Mouse (Mus musculus) CH12.LX (cell line): ENCODE data around the gene Slc22a14. TPM values are rescaled to one million over a fixed set of nuclear protein-coding genes. Genes with fewer than 3 reads are reported as not detected.

ENCODE experiments used
- DNase-seq: peaks from one replicate; pipeline ENCODE4 v3.0.0-alpha.2; 2013; ENCODE audit errors: extremely low read depth
- H3K27ac ChIP-seq: 2 replicates; pipeline ENCODE4 v1.5.1; 2012; ENCODE audit warnings: low read depth, mild to moderate bottlenecking, control low read depth, moderate library complexity; ENCODE audit not compliant: insufficient read depth
- H3K27me3 ChIP-seq: replicated peaks from 2 replicates; pipeline ENCODE3; 2012; ENCODE audit warnings: inconsistent platforms
- H3K36me3 ChIP-seq, 2 experiments: replicated peaks in 1 of 2; 2 replicates each; pipeline versions ENCODE3 to v1.6.1; 2012; ENCODE audit warnings: inconsistent platforms in 1 of 2, low read length in 1 of 2, mild to moderate bottlenecking in 1 of 2, mixed read lengths in 1 of 2, moderate library complexity in 1 of 2; ENCODE audit not compliant: control insufficient read depth in 1 of 2, insufficient read depth in 1 of 2
- H3K4me1 ChIP-seq, 2 experiments: 2 replicates each; pipeline ENCODE4 v1.6.1; 2012; ENCODE audit warnings: inconsistent platforms in 1 of 2, moderate library complexity in 1 of 2; ENCODE audit not compliant: insufficient read depth in 2 of 2, control insufficient read depth in 1 of 2
- H3K4me2 ChIP-seq: 2 replicates; pipeline ENCODE4 v1.6.1; 2012; ENCODE audit warnings: low read depth, mild to moderate bottlenecking, control low read depth; ENCODE audit not compliant: poor library complexity, insufficient read depth, severe bottlenecking
- H3K4me3 ChIP-seq, 3 experiments: fragments of 150-350 bp in 1 of 3; sonication (generic) in 1 of 3; replicated peaks in 1 of 3; 2 replicates each; pipeline versions ENCODE3 to v1.5.1; 2011 to 2012; ENCODE audit warnings: low read depth in 2 of 3, low read length in 2 of 3, mild to moderate bottlenecking in 2 of 3, moderate library complexity in 2 of 3, control low read depth in 1 of 3, improper control_type of control experiment in 1 of 3, inconsistent platforms in 1 of 3, mixed read lengths in 1 of 3; ENCODE audit not compliant: poor library complexity in 1 of 3
- H3K79me2 ChIP-seq: replicated peaks from 2 replicates; pipeline ENCODE4 v1.6.1; 2012; ENCODE audit warnings: mild to moderate bottlenecking, moderate library complexity; ENCODE audit not compliant: control insufficient read depth, poor library complexity, insufficient read depth, severe bottlenecking; ENCODE audit errors: extremely low read depth
- H3K9ac ChIP-seq: 2 replicates; pipeline ENCODE4 v1.6.1; 2012; ENCODE audit warnings: low read depth, mild to moderate bottlenecking, control low read depth, moderate library complexity; ENCODE audit not compliant: insufficient read depth
- H3K9me3 ChIP-seq: replicated peaks from 2 replicates; pipeline ENCODE3; 2012; ENCODE audit warnings: low read length, inconsistent platforms, mixed read lengths
- CTCF ChIP-seq, 2 experiments: IDR thresholded peaks in 1 of 2; conservative IDR thresholded peaks in 1 of 2; 2 replicates each; pipeline ENCODE4 v1.5.1; 2011 to 2012; ENCODE audit warnings: low read depth in 2 of 2, low read length in 2 of 2, improper control_type of control experiment in 1 of 2, inconsistent platforms in 1 of 2, mild to moderate bottlenecking in 1 of 2, moderate library complexity in 1 of 2
- ELF1 ChIP-seq: IDR thresholded peaks from 2 replicates; pipeline ENCODE4 v1.6.1; 2014; ENCODE audit warnings: low read depth, mild to moderate bottlenecking, inconsistent platforms, low read length, improper control_type of control experiment
- EP300 ChIP-seq: IDR thresholded peaks from 2 replicates; pipeline ENCODE4 v1.6.1; 2011; ENCODE audit warnings: low read length, improper control_type of control experiment
- ETS1 ChIP-seq: conservative IDR thresholded peaks from 2 replicates; pipeline ENCODE4 v1.6.1; 2012; ENCODE audit warnings: low read depth, mild to moderate bottlenecking, inconsistent platforms, low read length, improper control_type of control experiment, moderate library complexity
- HCFC1 ChIP-seq: IDR thresholded peaks from 2 replicates; pipeline ENCODE4 v1.6.1; 2012; ENCODE audit warnings: low read depth, mild to moderate bottlenecking, inconsistent platforms, low read length, improper control_type of control experiment
- IRF4 ChIP-seq: IDR thresholded peaks from 2 replicates; pipeline ENCODE4 v1.6.1; 2014; ENCODE audit warnings: low read depth, mild to moderate bottlenecking, inconsistent platforms, low read length, improper control_type of control experiment
- KAT2A ChIP-seq: IDR thresholded peaks from 2 replicates; pipeline ENCODE4 v1.6.1; 2012; ENCODE audit warnings: low read length, improper control_type of control experiment, inconsistent platforms; ENCODE audit not compliant: insufficient replicate concordance
- MAFK ChIP-seq: IDR thresholded peaks from 2 replicates; pipeline ENCODE4 v1.6.1; 2011; ENCODE audit warnings: low read length, improper control_type of control experiment; ENCODE audit not compliant: insufficient replicate concordance
- MAX ChIP-seq: IDR thresholded peaks from 2 replicates; pipeline ENCODE4 v1.6.1; 2011; ENCODE audit warnings: low read length, improper control_type of control experiment
- MAZ ChIP-seq: IDR thresholded peaks from 2 replicates; pipeline ENCODE4 v1.6.1; 2012; ENCODE audit warnings: low read depth, mild to moderate bottlenecking, inconsistent platforms, low read length, improper control_type of control experiment, moderate library complexity
- MXI1 ChIP-seq: IDR thresholded peaks from 2 replicates; pipeline ENCODE4 v1.6.1; 2011; ENCODE audit warnings: mild to moderate bottlenecking, low read depth, low read length, improper control_type of control experiment
- MYC ChIP-seq: IDR thresholded peaks from 2 replicates; pipeline ENCODE4 v1.6.1; 2011; ENCODE audit warnings: low read depth, mild to moderate bottlenecking, improper control_type of control experiment, low read length
- PAX5 ChIP-seq: IDR thresholded peaks from 2 replicates; pipeline ENCODE4 v1.6.1; 2012; ENCODE audit warnings: low read length, inconsistent platforms, mixed read lengths
- POLR2A ChIP-seq: IDR thresholded peaks from 2 replicates; pipeline ENCODE4 v1.6.1; 2011; ENCODE audit warnings: low read depth, mild to moderate bottlenecking, improper control_type of control experiment, low read length
- POLR2AphosphoS2 ChIP-seq: IDR thresholded peaks from 2 replicates; pipeline ENCODE4 v1.6.1; 2011; ENCODE audit warnings: low read depth, low read length, improper control_type of control experiment
- RAD21 ChIP-seq: IDR thresholded peaks from 2 replicates; pipeline ENCODE4 v1.6.1; 2011; ENCODE audit warnings: low read depth, mild to moderate bottlenecking, low read length, improper control_type of control experiment, moderate library complexity
- SMC3 ChIP-seq: IDR thresholded peaks from 2 replicates; pipeline ENCODE4 v1.6.1; 2011; ENCODE audit warnings: low read depth, low read length, improper control_type of control experiment
- USF1 ChIP-seq: IDR thresholded peaks from 2 replicates; pipeline ENCODE4 v1.6.1; 2014; ENCODE audit warnings: low read depth, mild to moderate bottlenecking, inconsistent platforms, low read length, improper control_type of control experiment
- USF2 ChIP-seq: conservative IDR thresholded peaks from 2 replicates; pipeline ENCODE4 v1.6.1; 2011; ENCODE audit warnings: low read depth, low read length, improper control_type of control experiment
- ZC3H11A ChIP-seq: IDR thresholded peaks from 2 replicates; pipeline ENCODE4 v1.6.1; 2012; ENCODE audit warnings: low read depth, mild to moderate bottlenecking, inconsistent platforms, low read length, improper control_type of control experiment
- ZKSCAN1 ChIP-seq: IDR thresholded peaks from 2 replicates; pipeline ENCODE4 v1.6.1; 2012; ENCODE audit warnings: low read depth, inconsistent platforms, low read length, improper control_type of control experiment, borderline replicate concordance
- ZNF384 ChIP-seq: IDR thresholded peaks from 2 replicates; pipeline ENCODE4 v1.6.1; 2012; ENCODE audit warnings: low read depth, low read length, improper control_type of control experiment, inconsistent platforms
- dilution Hi-C: fragments of 300-500 bp; cut with MboI; formaldehyde crosslinking; loops from 2 replicates; pipeline ENCODE4 v1.14.3; 2020; ENCODE audit warnings: low sequenced_read_pairs; ENCODE audit not compliant: extremely low pct_unique_long_range_greater_than_20kb, extremely low pct_ligation_motif_present
- in situ Hi-C: fragments of 300-500 bp; cut with MboI; formaldehyde crosslinking; loops from 3 replicates; pipeline ENCODE4 v1.14.3; 2019; ENCODE audit warnings: low sequenced_read_pairs, low pct_ligation_motif_present, low pct_unique_long_range_greater_than_20kb, mixed read lengths
- polyA plus RNA-seq: library from polyadenylated mRNA; unstranded; fragments of >175 nt; gene quantifications from 2 replicates; pipeline ENCODE4 v1.2.1, GENCODE M21; 2012; ENCODE audit warnings: low read depth; ENCODE audit not compliant: insufficient read length
- total RNA-seq, 2 experiments: library from RNA; depleted of rRNA; stranded (reverse); fragments of 300-350 nt in 1 of 2; fragments of >200 nt in 1 of 2; gene quantifications; 2 replicates each; pipeline ENCODE4 v1.2.3; 2012 to 2014

Slc22a14 gene
- total and polyA plus RNA-seq, 3 experiments = not detected

DNA sequence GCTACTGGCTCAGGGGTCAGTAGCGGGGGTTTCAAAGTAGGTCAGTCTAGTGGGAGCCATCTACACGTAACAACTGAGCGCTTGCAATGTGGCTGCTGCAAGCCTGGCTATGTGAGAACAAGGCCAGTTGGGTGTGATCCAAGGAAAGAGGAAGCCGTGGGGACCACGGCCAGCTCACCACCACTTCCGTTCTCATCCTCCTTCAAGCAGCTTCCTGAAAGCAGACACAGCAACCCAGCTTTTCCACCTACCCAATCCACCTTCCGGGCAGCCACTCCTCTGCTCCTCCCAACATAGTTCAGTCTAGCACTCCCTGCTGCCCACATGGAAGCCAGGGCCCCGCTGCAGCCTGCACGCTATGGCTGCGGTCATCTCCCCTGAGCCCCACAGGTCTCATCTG, 31.0 kb downstream of the Slc22a14 start:
- no peak overlapping the region for H3K9ac ChIP-seq
- H3K27me3 ChIP-seq = no peaks in the 10 kb centered on the region
- peaks cover 2 to 41% of the 10 kb centered on the region in 2 experiments; a peak in 3 of 4 replicates for H3K4me1 ChIP-seq
- no peak overlapping the region for H3K27ac ChIP-seq
- dilution Hi-C loops = no loop called here
- H3K36me3 ChIP-seq = peaks cover 18 to 37% of the 10 kb centered on the region in 2 experiments
- no peak overlapping the region for H3K4me3 ChIP-seq
- no peaks in the 10 kb centered on the region for H3K9me3 ChIP-seq
- H3K79me2 ChIP-seq = no peaks in the 10 kb centered on the region; the same call in 1 of the 2 replicates
- TF ChIP-seq MXI1 (no peak), SMC3 (no peak), ZC3H11A (no peak), USF1 (no peak), KAT2A (no peak), PAX5 (no peak), MYC (no peak), CTCF (conservative IDR thresholded peaks at IDR 0.05 in 1 of 2, IDR thresholded peaks at IDR 0.05 in 1 of 2; ENCODE audit: low read depth in 2 of 2, low read length in 2 of 2) (no peak), POLR2AphosphoS2 (no peak), MAZ (no peak)
- TF ChIP-seq, all 38 proteins: peak for 0
- no peak for DNase-seq
- no peak overlapping the region for H3K4me2 ChIP-seq
- in situ Hi-C loops = no loop called here

DNA sequence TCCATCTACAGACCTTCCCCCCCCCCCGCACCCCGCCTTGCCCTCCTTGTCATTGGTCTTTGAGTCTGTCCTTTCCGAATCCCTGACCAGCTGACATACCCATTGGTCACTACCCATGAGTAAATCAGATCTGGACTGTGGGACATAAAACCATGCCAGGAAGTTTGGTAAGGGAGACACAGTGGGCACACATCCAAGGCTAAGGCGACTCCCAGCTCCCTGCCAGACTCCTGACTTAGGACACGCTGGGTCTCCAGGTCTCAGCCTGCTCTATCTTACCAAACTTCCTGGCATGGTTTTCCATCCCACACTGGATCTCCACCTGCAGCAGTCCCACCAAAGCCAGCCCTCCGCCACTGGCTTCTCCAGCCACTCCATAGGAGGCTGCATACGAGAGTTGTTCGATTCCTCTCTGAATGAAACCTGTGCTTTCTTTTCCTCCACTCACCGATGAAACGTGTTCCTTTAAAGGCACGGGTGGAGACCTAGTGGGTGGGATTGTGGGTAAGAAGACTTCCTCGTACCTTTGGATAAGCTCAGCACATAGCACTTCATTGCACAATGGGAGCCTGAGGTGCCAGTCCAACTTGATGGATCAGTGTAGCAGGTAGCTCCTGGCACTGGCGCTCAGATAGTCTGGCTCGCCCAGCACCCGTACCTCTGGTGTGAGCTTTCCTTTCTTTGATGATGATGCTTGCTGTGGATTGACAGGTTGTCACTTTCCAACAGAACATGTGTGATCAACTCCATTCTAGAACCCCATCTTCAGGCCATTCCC, 35.0 kb downstream of the Slc22a14 start:
- Histone ChIP-seq H3K4me1 (peaks cover 0 to 20% of the 10 kb centered on the region in 2 experiments; a peak in 2 of 4 replicates), H3K36me3 (peaks cover 0 to 7% of the 10 kb centered on the region in 2 experiments), H3K4me3 (no peak overlapping the region), H3K79me2 (no peaks in the 10 kb centered on the region), H3K4me2 (no peak overlapping the region), H3K27me3 (no peaks in the 10 kb centered on the region), H3K9ac (no peak overlapping the region), H3K9me3 (no peaks in the 10 kb centered on the region), H3K27ac (no peak overlapping the region)
- TF ChIP-seq SMC3 (no peak), POLR2A (no peak), EP300 (no peak), ZKSCAN1 (no peak), MAFK (no peak), MAX (no peak), ZC3H11A (no peak), IRF4 (no peak), HCFC1 (no peak), ZNF384 (no peak), ETS1 (no peak), RAD21 (no peak), ELF1 (no peak), CTCF (conservative IDR thresholded peaks at IDR 0.05 in 1 of 2, IDR thresholded peaks at IDR 0.05 in 1 of 2; ENCODE audit: low read depth in 2 of 2, low read length in 2 of 2) (no peak), USF2 (no peak), POLR2AphosphoS2 (no peak)
- DNase-seq = no peak
- in situ Hi-C loops (no loop called here), dilution Hi-C loops (no loop called here)
